Mouse (Mus musculus) thymus, postnatal 14 days (tissue): ENCODE results near the gene Col19a1.
"Not testable (repeated sequence)": the region's sequence is repeated elsewhere in the genome, so short reads cannot be mapped to it uniquely, and the experiment has no call there.

ENCODE experiments used
- DNase-seq: peaks from one replicate; pipeline ENCODE4 v3.0.0; 2021

Gene Col19a1

GRCm38 (mm10) chr1:24587141-24587541 is at the start of gene Col19a1:
Gene Col19a1 (minus strand): TSS chr1:24587472.
- DNase-seq = no peak

GRCm38 (mm10) chr1:24633553-24634132 is 46.4 kb upstream of the Col19a1 start:
- no peak for DNase-seq

GRCm38 (mm10) chr1:24612556-24612955 is 25.3 kb upstream of the Col19a1 start:
- not testable (repeated sequence) for DNase-seq

- no peak for DNase-seq
These were observed 7.8 kb upstream of the Col19a1 start for GRCm38 (mm10) chr1:24595096-24595495.

GRCm38 (mm10) chr1:24586370-24587140 is 717 bp downstream of the Col19a1 start:
- DNase-seq = no peak

- no peak for DNase-seq
These were observed 14.7 kb downstream of the Col19a1 start for GRCm38 (mm10) chr1:24572602-24573001.

GRCm38 (mm10) chr1:24564113-24564512 is 23.2 kb downstream of the Col19a1 start:
- DNase-seq = no peak

- DNase-seq = no peak
These were observed 29.3 kb downstream of the Col19a1 start for GRCm38 (mm10) chr1:24558005-24558404.

- no peak for DNase-seq
These were observed 33.8 kb downstream of the Col19a1 start for GRCm38 (mm10) chr1:24553462-24553861.

- DNase-seq = no peak
These were observed 36.6 kb downstream of the Col19a1 start for GRCm38 (mm10) chr1:24550560-24551280.

GRCm38 (mm10) chr1:24550031-24550430 is 37.2 kb downstream of the Col19a1 start:
- no peak for DNase-seq

- DNase-seq = no peak
These were observed 38.2 kb downstream of the Col19a1 start for GRCm38 (mm10) chr1:24549050-24549449.

GRCm38 (mm10) chr1:24547574-24547973 is 39.7 kb downstream of the Col19a1 start:
- DNase-seq = no peak

- DNase-seq = no peak
These were observed 47.4 kb downstream of the Col19a1 start for GRCm38 (mm10) chr1:24539852-24540251.

GRCm38 (mm10) chr1:24527194-24527593 is 60.1 kb downstream of the Col19a1 start:
- no peak for DNase-seq

- DNase-seq = no peak
These were observed 69.8 kb downstream of the Col19a1 start for GRCm38 (mm10) chr1:24517462-24517861.

GRCm38 (mm10) chr1:24515341-24515740 is 71.9 kb downstream of the Col19a1 start:
- DNase-seq = no peak

GRCm38 (mm10) chr1:24511536-24511935 is 75.7 kb downstream of the Col19a1 start:
- DNase-seq = no peak

GRCm38 (mm10) chr1:24495400-24495799 is 91.9 kb downstream of the Col19a1 start:
- DNase-seq = no peak

- DNase-seq = no peak
These were observed 103.1 kb downstream of the Col19a1 start for GRCm38 (mm10) chr1:24484161-24484560.

- no peak for DNase-seq
These were observed 116.1 kb downstream of the Col19a1 start for GRCm38 (mm10) chr1:24471096-24471710.

GRCm38 (mm10) chr1:24470633-24471032 is 116.6 kb downstream of the Col19a1 start:
- DNase-seq = no peak

- DNase-seq = no peak
These were observed 125.9 kb downstream of the Col19a1 start for GRCm38 (mm10) chr1:24461305-24461887.
